Mouse (Mus musculus): Measurements from ENCODE around the gene AI182371. TPM values are rescaled to one million over a fixed set of nuclear protein-coding genes. Genes with fewer than 3 reads are reported as not detected.

Gene AI182371
- total RNA-seq, 2 experiments from 2014 or later: 0.59 TPM; not detected in 1

- DNase-seq (ENCODE audit: extremely low spot score in 1 of 2, low spot score in 1 of 2): no peak
Observed at GRCm38 (mm10) chr2:35072547-35072946, 28.8 kb downstream of the AI182371 start.

- no peak for DNase-seq (ENCODE audit: extremely low spot score in 1 of 2, low spot score in 1 of 2)
Observed at GRCm38 (mm10) chr2:35070275-35070674, 31.1 kb downstream of the AI182371 start.

GRCm38 (mm10) chr2:35069124-35069523, 32.2 kb downstream of the AI182371 start:
- DNase-seq (ENCODE audit: extremely low spot score in 1 of 2, low spot score in 1 of 2): no peak

GRCm38 (mm10) chr2:35067117-35067516, 34.2 kb downstream of the AI182371 start:
- no peak for DNase-seq (ENCODE audit: extremely low spot score in 1 of 2, low spot score in 1 of 2)

GRCm38 (mm10) chr2:35066525-35067082, 34.7 kb downstream of the AI182371 start:
- DNase-seq (ENCODE audit: extremely low spot score in 1 of 2, low spot score in 1 of 2): no peak

GRCm38 (mm10) chr2:35063333-35064030, 37.9 kb downstream of the AI182371 start:
- no peak for DNase-seq (ENCODE audit: extremely low spot score in 1 of 2, low spot score in 1 of 2)

GRCm38 (mm10) chr2:35061338-35061737, 40.0 kb downstream of the AI182371 start, which contains the start of gene Hc:
TSS of gene Hc (minus strand) at chr2:35061438.
- DNase-seq (ENCODE audit: extremely low spot score in 1 of 2, low spot score in 1 of 2): no peak

GRCm38 (mm10) chr2:35060897-35061296, 40.4 kb downstream of the AI182371 start:
- DNase-seq (ENCODE audit: extremely low spot score in 1 of 2, low spot score in 1 of 2): no peak

- no peak for DNase-seq (ENCODE audit: extremely low spot score in 1 of 2, low spot score in 1 of 2)
Observed at GRCm38 (mm10) chr2:35060256-35060655, 41.1 kb downstream of the AI182371 start.

GRCm38 (mm10) chr2:35058325-35058724, 43.0 kb downstream of the AI182371 start:
- no peak for DNase-seq (ENCODE audit: extremely low spot score in 1 of 2, low spot score in 1 of 2)

- no peak for DNase-seq (ENCODE audit: extremely low spot score in 1 of 2, low spot score in 1 of 2)
Observed at GRCm38 (mm10) chr2:35057243-35057642, 44.1 kb downstream of the AI182371 start.

GRCm38 (mm10) chr2:35048851-35049250, 52.5 kb downstream of the AI182371 start:
- no peak for DNase-seq (ENCODE audit: extremely low spot score in 1 of 2, low spot score in 1 of 2)

GRCm38 (mm10) chr2:35044956-35045355, 56.4 kb downstream of the AI182371 start:
- peak in 1 of 2 experiments; percentile 5 for DNase-seq (ENCODE audit: extremely low spot score in 1 of 2, low spot score in 1 of 2)

- DNase-seq (ENCODE audit: extremely low spot score in 1 of 2, low spot score in 1 of 2): no peak
Observed at GRCm38 (mm10) chr2:35038580-35039375, 62.6 kb downstream of the AI182371 start.

Other genes starting within 250 kb of the AI182371 start
- under 1 TPM; 0.44 to 0.49 TPM for gene Cutal, start 227.1 kb downstream of the AI182371 start, total RNA-seq (2021)
- 10 to 100 TPM; 40.2 to 46.1 TPM for gene Psmd5, start 226.6 kb downstream of the AI182371 start, total RNA-seq (2021)
- 1 to 10 TPM in 1 of 2 experiments, under 1 TPM in 1; 0.76 to 1.7 TPM for gene Phf19, start 187.5 kb downstream of the AI182371 start, total RNA-seq (2021)
- gene Traf1, start 139.8 kb downstream of the AI182371 start, total RNA-seq (2021): 1 to 10 TPM; 1.7 to 3.3 TPM
- under 1 TPM in 1 of 2 experiments, not detected in 1; 0.40 TPM for gene Hc, start 40.1 kb downstream of the AI182371 start, total RNA-seq (2021)
- gene Cntrl, start 7.9 kb upstream of the AI182371 start, total RNA-seq (2021): 10 to 100 TPM in 1 of 2 experiments, 1 to 10 TPM in 1; 7.2 to 12.2 TPM
- gene Rab14, start 99.6 kb upstream of the AI182371 start, total RNA-seq (2021): 100 to 1,000 TPM; 235 to 236 TPM
- gene Gsn, start 154.8 kb upstream of the AI182371 start, total RNA-seq (2021): 100 to 1,000 TPM; 114 to 138 TPM
- gene Stom, start 235.4 kb upstream of the AI182371 start, total RNA-seq (2021): 1 to 10 TPM; 8.0 to 8.9 TPM

All from layer of hippocampus, postnatal 25 days (tissue).